Mouse (Mus musculus) erythroblast, embryonic 14.5 days (primary cell): ENCODE measurements around the gene Gchfr.

Experiments
- GATA1 ChIP-seq: IDR thresholded peaks from 2 replicates; pipeline ENCODE4 v1.6.1; 2012; ENCODE audit warnings: low read length, inconsistent platforms, mixed read lengths
- TAL1 ChIP-seq: IDR thresholded peaks from 3 replicates; pipeline ENCODE4 v1.6.1; 2012; ENCODE audit warnings: low read length, inconsistent platforms, mixed read lengths

DNA sequence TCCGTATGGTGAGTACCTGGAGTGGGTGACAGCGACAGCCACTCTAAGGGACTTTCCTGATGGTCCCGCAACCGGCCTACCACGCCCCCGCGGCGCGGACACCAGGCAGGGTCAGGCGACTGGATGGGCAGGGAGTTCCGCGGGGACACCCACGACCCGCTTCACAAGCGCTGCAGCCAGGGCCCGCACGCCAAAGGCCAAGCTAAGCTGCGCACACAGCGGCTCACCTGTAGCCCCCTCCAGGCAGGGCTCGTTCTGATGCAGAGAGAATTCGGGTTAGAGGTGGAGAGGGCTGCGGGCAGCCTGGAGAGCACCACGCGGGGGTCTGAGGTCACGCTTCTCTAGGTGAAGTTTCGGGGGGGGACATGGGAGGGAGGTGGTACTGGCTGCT is 288 bp downstream of the Gchfr start:
- TF ChIP-seq TAL1, result no peak
- TF ChIP-seq GATA1, result no peak
